Mouse (Mus musculus): ENCODE measurements around the gene Oas1d.
A peak's percentile ranks its signal among the peaks of the same experiment; 100 is the strongest.
"Not testable (repeated sequence)": the region's sequence is repeated elsewhere in the genome, so short reads cannot be mapped to it uniquely, and the experiment has no call there.

Oas1d gene

GRCm38 (mm10) chr5:120902056-120902455 lies 12.3 kb upstream of the Oas1d start:
- DNase-seq: no peak

GRCm38 (mm10) chr5:120906791-120907733 lies 7.3 kb upstream of the Oas1d start, which contains the start of gene Oas1a:
Gene Oas1a (minus strand): TSS chr5:120907521.
- not testable (repeated sequence) for DNase-seq

- no peak for DNase-seq
Measured at GRCm38 (mm10) chr5:120908196-120908920, 6.0 kb upstream of the Oas1d start.

- DNase-seq: not testable (repeated sequence)
Measured at GRCm38 (mm10) chr5:120919156-120919935, 5.0 kb downstream of the Oas1d start.

- DNase-seq: no peak
Measured at GRCm38 (mm10) chr5:120920296-120920695, 6.0 kb downstream of the Oas1d start.

- no peak for DNase-seq
Measured at GRCm38 (mm10) chr5:120923969-120924368, 9.6 kb downstream of the Oas1d start.

GRCm38 (mm10) chr5:120924520-120924919 lies 10.2 kb downstream of the Oas1d start:
- not testable (repeated sequence) for DNase-seq

- DNase-seq: not testable (repeated sequence)
Measured at GRCm38 (mm10) chr5:120926311-120926710, 12.0 kb downstream of the Oas1d start.

- no peak for DNase-seq
Measured at GRCm38 (mm10) chr5:120927036-120927435, 12.7 kb downstream of the Oas1d start.

- no peak for DNase-seq
Measured at GRCm38 (mm10) chr5:120933966-120934365, 19.6 kb downstream of the Oas1d start.

- DNase-seq: no peak
Measured at GRCm38 (mm10) chr5:120937841-120938240, 23.5 kb downstream of the Oas1d start.

- DNase-seq: no peak
Measured at GRCm38 (mm10) chr5:120938586-120938985, 24.2 kb downstream of the Oas1d start.

GRCm38 (mm10) chr5:120942076-120942475 lies 27.7 kb downstream of the Oas1d start:
- no peak for DNase-seq

- DNase-seq: no peak
Measured at GRCm38 (mm10) chr5:120952242-120952770, 38.0 kb downstream of the Oas1d start.

GRCm38 (mm10) chr5:120953974-120954373 lies 39.6 kb downstream of the Oas1d start:
- peak; percentile 6 for DNase-seq

- no peak for DNase-seq
Measured at GRCm38 (mm10) chr5:120961004-120961403, 46.7 kb downstream of the Oas1d start.

- no peak for DNase-seq
Measured at GRCm38 (mm10) chr5:120966156-120966555, 51.8 kb downstream of the Oas1d start.

- DNase-seq: no peak
Measured at GRCm38 (mm10) chr5:120966894-120967293, 52.6 kb downstream of the Oas1d start.

GRCm38 (mm10) chr5:120967355-120968133 lies 53.2 kb downstream of the Oas1d start:
- DNase-seq: no peak

- no peak for DNase-seq
Measured at GRCm38 (mm10) chr5:120968134-120968532, 53.8 kb downstream of the Oas1d start.

- no peak for DNase-seq
Measured at GRCm38 (mm10) chr5:120968799-120969198, 54.5 kb downstream of the Oas1d start.

GRCm38 (mm10) chr5:120969703-120970102 lies 55.4 kb downstream of the Oas1d start:
- no peak for DNase-seq

Measured in thymus, postnatal 25 days (tissue).